Mouse (Mus musculus): ENCODE results near the gene Hdhd5. TPM values are rescaled to one million over a fixed set of nuclear protein-coding genes. Genes with fewer than 3 reads are reported as not detected.

Gene Hdhd5
- polyA plus RNA-seq, 1 experiment from 2014 or later = 24.0 TPM

GRCm38 (mm10) chr6:120462251-120462650 lies 68.9 kb downstream of the Hdhd5 start:
- Histone ChIP-seq H3K36me3 (replicated peaks) (no peaks in the 10 kb centered on the region), H3K4me1 (peaks cover 15% of the 10 kb centered on the region), H3K27ac (replicated peaks) (no peak overlapping the region), H3K27me3 (replicated peaks; ENCODE audit: low read depth, poor library complexity, severe bottlenecking) (peaks cover 57% of the 10 kb centered on the region), H3K9me3 (no peaks in the 10 kb centered on the region), H3K4me3 (no peak overlapping the region)
- WGBS = 47% methylated on average over 6 of the region's 6 CpGs
- DNase-seq (ENCODE audit: low spot score) = no peak

DNA sequence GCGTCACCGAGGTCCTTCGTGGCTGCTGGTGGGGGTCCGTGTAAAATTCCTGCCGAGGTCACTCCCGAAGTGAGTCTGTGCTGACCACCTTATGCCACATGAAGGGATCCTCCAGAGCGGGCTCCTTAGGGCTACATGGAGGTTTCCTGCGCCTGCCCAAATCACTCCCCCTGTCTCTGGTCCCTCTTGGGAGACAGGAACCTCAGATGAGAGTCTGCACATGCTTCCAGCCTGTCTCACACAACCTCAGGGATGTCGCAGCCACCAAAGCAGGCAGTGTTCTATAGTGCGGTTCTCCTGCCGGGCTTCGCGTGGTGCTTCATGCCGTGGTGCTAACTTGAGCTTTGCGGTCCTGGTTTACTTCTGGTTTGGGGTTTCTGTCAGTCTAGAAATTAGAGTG lies 69.9 kb downstream of the Hdhd5 start:
- no peaks in the 10 kb centered on the region for H3K36me3 ChIP-seq (replicated peaks)
- WGBS = 64% methylated on average over 15 of the region's 15 CpGs
- DNase-seq (ENCODE audit: low spot score) = no peak

More for the DNA sequence above, 69.9 kb downstream of the Hdhd5 start:
- H3K9me3 ChIP-seq = no peaks in the 10 kb centered on the region
- peaks cover 15% of the 10 kb centered on the region for H3K4me1 ChIP-seq
- H3K27ac ChIP-seq (replicated peaks) = no peak overlapping the region
- H3K27me3 ChIP-seq (replicated peaks; ENCODE audit: low read depth, poor library complexity, severe bottlenecking) = peaks cover 55% of the 10 kb centered on the region
- H3K4me3 ChIP-seq = no peak overlapping the region

Other genes with a start within 250 kb of the Hdhd5 start
- 0.21 and 0.25 TPM in 2 replicates for gene D330020A13Rik, start 237.0 kb downstream of the Hdhd5 start, polyA plus RNA-seq (2016; fragmentation: Nextera tagmentation; extraction: Ambion mirVana)
- gene B4galnt3, start 236.8 kb downstream of the Hdhd5 start, polyA plus RNA-seq (2016; fragmentation: Nextera tagmentation; extraction: Ambion mirVana) = 0.41 and 0.52 TPM in 2 replicates
- 53.5 and 55.3 TPM in 2 replicates for gene Kdm5a, start 167.2 kb downstream of the Hdhd5 start, polyA plus RNA-seq (2016; fragmentation: Nextera tagmentation; extraction: Ambion mirVana)
- 30.1 and 32.7 TPM in 2 replicates for gene Ccdc77, start 166.9 kb downstream of the Hdhd5 start, polyA plus RNA-seq (2016; fragmentation: Nextera tagmentation; extraction: Ambion mirVana)
- 3.1 and 3.7 TPM in 2 replicates for gene Il17ra, start 68.1 kb downstream of the Hdhd5 start, polyA plus RNA-seq (2016; fragmentation: Nextera tagmentation; extraction: Ambion mirVana)
- gene Tmem121b, start 37.5 kb downstream of the Hdhd5 start, polyA plus RNA-seq (2016; fragmentation: Nextera tagmentation; extraction: Ambion mirVana) = 0.18 and 0.25 TPM in 2 replicates
- 11.1 and 14.8 TPM in 2 replicates for gene Cecr2, start 135.1 kb upstream of the Hdhd5 start, polyA plus RNA-seq (2016; fragmentation: Nextera tagmentation; extraction: Ambion mirVana)
- 0.20 and 0.28 TPM in 2 replicates for gene Slc25a18, start 242.3 kb upstream of the Hdhd5 start, polyA plus RNA-seq (2016; fragmentation: Nextera tagmentation; extraction: Ambion mirVana)

All from embryonic facial prominence, embryonic 10.5 days (tissue).